Mouse (Mus musculus) ES-Bruce4 (cell line): ENCODE data around the gene Cmip. TPM values are rescaled to one million over a fixed set of nuclear protein-coding genes. Genes with fewer than 3 reads are reported as not detected.
A peak's percentile ranks its signal among the peaks of the same experiment; 100 is the strongest.

Experiments
- H3K27ac ChIP-seq: 2 replicates; pipeline ENCODE4 v1.5.1; 2012; ENCODE audit warnings: low read length, inconsistent platforms; ENCODE audit not compliant: insufficient read depth
- H3K27me3 ChIP-seq: 2 replicates; pipeline ENCODE4 v1.6.1; 2012; ENCODE audit warnings: mild to moderate bottlenecking, low read length, inconsistent platforms; ENCODE audit not compliant: control insufficient read depth, poor library complexity, insufficient read depth, severe bottlenecking
- H3K36me3 ChIP-seq: 2 replicates; pipeline ENCODE4 v1.6.1; 2012; ENCODE audit warnings: inconsistent platforms, mild to moderate bottlenecking, low read length, moderate library complexity; ENCODE audit not compliant: control insufficient read depth, poor library complexity, insufficient read depth, severe bottlenecking
- H3K4me1 ChIP-seq: one replicate; pipeline ENCODE4 v1.8.1; 2011; ENCODE audit warnings: low read length; ENCODE audit not compliant: control insufficient read depth, insufficient read depth
- H3K4me3 ChIP-seq: 2 replicates; pipeline ENCODE4 v1.5.1; 2011; ENCODE audit warnings: low read depth, mild to moderate bottlenecking, low read length
- H3K9ac ChIP-seq: 2 replicates; pipeline ENCODE4 v1.6.1; 2012; ENCODE audit warnings: low read depth, mild to moderate bottlenecking, inconsistent platforms; ENCODE audit not compliant: poor library complexity, severe bottlenecking
- H3K9me3 ChIP-seq: replicated peaks from 2 replicates; pipeline ENCODE4 v1.6.1; 2012; ENCODE audit warnings: mild to moderate bottlenecking, low read length, inconsistent platforms; ENCODE audit not compliant: control insufficient read depth, poor library complexity, insufficient read depth, severe bottlenecking
- CTCF ChIP-seq: IDR thresholded peaks from one replicate; pipeline ENCODE4 v1.8.1; 2011; ENCODE audit warnings: low read depth, low read length
- EP300 ChIP-seq: IDR thresholded peaks from 2 replicates; pipeline ENCODE4 v1.6.1; 2011; ENCODE audit warnings: low read depth, low read length; ENCODE audit not compliant: insufficient read depth
- POLR2A ChIP-seq: IDR thresholded peaks from one replicate; pipeline ENCODE4 v1.8.1; 2011; ENCODE audit warnings: low read length; ENCODE audit not compliant: insufficient read depth
- polyA plus RNA-seq: library from polyadenylated mRNA; stranded (reverse); fragments of >200 nt; gene quantifications from 2 replicates; pipeline ENCODE4 v1.2.4, GENCODE M21; 2011; ENCODE audit warnings: low read depth; ENCODE audit not compliant: missing spikeins, insufficient read depth, insufficient read length

Cmip gene
- polyA plus RNA-seq, 1 experiment = 67.9 TPM

GRCm38 (mm10) chr8:117498179-117498914 lies 241.5 kb downstream of the Cmip start, which contains the start of gene Plcg2:
TSS of gene Plcg2 (plus strand) at chr8:117498291.
- H3K4me1 ChIP-seq = no peaks in the 10 kb centered on the region
- H3K36me3 ChIP-seq = no peaks in the 10 kb centered on the region
- TF ChIP-seq POLR2A (no peak), CTCF (no peak), EP300 (no peak)
- H3K27me3 ChIP-seq = peaks cover 3% of the 10 kb centered on the region; the same call in 1 of the 2 replicates
- peak within 1 kb of the TSS; percentile 94 for H3K4me3 ChIP-seq
- H3K9me3 ChIP-seq = no peaks in the 10 kb centered on the region
- peak within 1 kb of the TSS; percentile 97 for H3K9ac ChIP-seq
- H3K27ac ChIP-seq = no peak within 1 kb of the TSS

GRCm38 (mm10) chr8:117498915-117499540 lies 242.2 kb downstream of the Cmip start:
- H3K4me3 ChIP-seq = peak overlapping the region; percentile 94
- TF ChIP-seq EP300 = no peak
- TF ChIP-seq CTCF = no peak
- no peak for TF ChIP-seq POLR2A
- H3K9ac ChIP-seq = peak overlapping the region; percentile 97
- no peak overlapping the region for H3K27ac ChIP-seq
- no peaks in the 10 kb centered on the region for H3K9me3 ChIP-seq
- H3K27me3 ChIP-seq = peaks cover 3% of the 10 kb centered on the region; the same call in 1 of the 2 replicates
- H3K4me1 ChIP-seq = peaks cover under 1% of the 10 kb centered on the region
- H3K36me3 ChIP-seq = no peaks in the 10 kb centered on the region

GRCm38 (mm10) chr8:117500232-117500823 lies 243.5 kb downstream of the Cmip start:
- Histone ChIP-seq H3K4me3 (no peak overlapping the region), H3K27ac (no peak overlapping the region), H3K4me1 (peaks cover 6% of the 10 kb centered on the region), H3K9ac (no peak overlapping the region), H3K27me3 (peaks cover 3% of the 10 kb centered on the region; the same call in 1 of the 2 replicates), H3K36me3 (no peaks in the 10 kb centered on the region), H3K9me3 (no peaks in the 10 kb centered on the region)
- TF ChIP-seq EP300 = no peak
- TF ChIP-seq CTCF = no peak
- no peak for TF ChIP-seq POLR2A

GRCm38 (mm10) chr8:117501323-117501722 lies 244.5 kb downstream of the Cmip start:
- H3K27me3 ChIP-seq = peaks cover 3% of the 10 kb centered on the region; the same call in 1 of the 2 replicates
- H3K36me3 ChIP-seq = no peaks in the 10 kb centered on the region
- H3K4me1 ChIP-seq = peaks cover 6% of the 10 kb centered on the region
- no peak for TF ChIP-seq EP300
- no peak for TF ChIP-seq CTCF
- no peak for TF ChIP-seq POLR2A
- H3K9ac ChIP-seq = no peak overlapping the region
- H3K9me3 ChIP-seq = no peaks in the 10 kb centered on the region
- 0 out of 2 replicates have a peak overlapping the region, but pooled peaks have one; percentile 7 for H3K27ac ChIP-seq
- H3K4me3 ChIP-seq = no peak overlapping the region

GRCm38 (mm10) chr8:117503405-117504069 lies 246.7 kb downstream of the Cmip start:
- Histone ChIP-seq H3K36me3 (no peaks in the 10 kb centered on the region), H3K4me3 (no peak overlapping the region), H3K27me3 (no peaks in the 10 kb centered on the region), H3K9ac (peak overlapping the region; percentile 14; the same call in 1 of the 2 replicates), H3K9me3 (no peaks in the 10 kb centered on the region), H3K4me1 (peaks cover 6% of the 10 kb centered on the region), H3K27ac (no peak overlapping the region)
- TF ChIP-seq POLR2A (no peak), EP300 (0 out of 2 replicates have a peak, but pooled peaks have one; percentile 15), CTCF (peak; percentile 75)
